In the genomic region with DNA sequence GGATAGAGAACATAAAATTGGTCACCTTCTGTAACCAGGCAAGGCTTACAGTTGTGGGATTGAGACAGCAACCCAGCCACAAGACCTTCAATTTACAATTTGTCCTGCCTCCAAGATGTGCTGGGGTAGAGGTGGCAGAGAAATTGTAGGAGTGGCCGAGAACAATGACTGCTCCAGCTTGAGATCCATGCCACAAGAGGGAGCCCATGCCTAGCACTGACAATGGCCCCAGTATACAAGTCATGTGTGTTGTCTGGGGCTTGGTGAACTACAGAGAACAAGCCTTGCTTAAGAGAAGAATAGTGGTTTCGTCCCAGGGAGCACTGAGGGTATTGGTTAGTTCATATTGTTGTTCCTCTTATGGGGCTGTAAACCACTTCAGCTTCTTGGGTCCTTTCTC, we compare ENCODE assay signal across 19 mouse cellular contexts.
A peak's percentile ranks its signal among the peaks of the same experiment; 100 is the strongest.
DNase-seq lines count a peak whose midpoint lies in the region; ATAC-seq and TF ChIP-seq lines count a peak whose summit lies in the region.
"Had no signal": no experiment of that assay in that cellular context is flagged by ENCODE, and none has a peak within 500 bp of the region (broad histone marks: within the 10 kb centered on the region; RNA-seq: fewer than 3 reads in every experiment).

No protein-coding gene starts in this region.

- no peak overlapping the region for H3K4me2 ChIP-seq in liver, embryonic 14.5 days (ENCODE audit: low read depth)
- H3K4me2 ChIP-seq in liver, postnatal 0 days (ENCODE audit: low read depth, low read length): no peak overlapping the region
- H3K4me2 ChIP-seq in hindbrain, embryonic 14.5 days (replicated peaks): no peak overlapping the region
- H3K4me2 ChIP-seq: embryonic facial prominence, embryonic 15.5 days; forebrain, embryonic 12.5 days; hindbrain, embryonic 15.5 days; lung, embryonic 15.5 days had no signal

- H3K27me3 ChIP-seq in liver, embryonic 14.5 days (ENCODE audit: control insufficient read depth, insufficient read depth, low read length): no peaks in the 10 kb centered on the region
- H3K27me3 ChIP-seq in liver, postnatal 0 days (ENCODE audit: insufficient read depth, low read length): no peaks in the 10 kb centered on the region
- no peaks in the 10 kb centered on the region for H3K27me3 ChIP-seq in E14TG2a.4 (ENCODE audit: insufficient read depth, low read length)
- no peaks in the 10 kb centered on the region for H3K27me3 ChIP-seq in hindbrain, embryonic 14.5 days (ENCODE audit: control insufficient read depth, insufficient read depth, low read length)
- H3K27me3 ChIP-seq: embryonic facial prominence, embryonic 15.5 days; forebrain, embryonic 12.5 days; hindbrain, embryonic 15.5 days; lung, embryonic 15.5 days had no signal

- no peak overlapping the region for H3K9ac ChIP-seq in liver, embryonic 14.5 days (replicated peaks)
- H3K9ac ChIP-seq in liver, postnatal 0 days (replicated peaks): no peak overlapping the region
- no peak overlapping the region for H3K9ac ChIP-seq in hindbrain, embryonic 14.5 days
- H3K9ac ChIP-seq: embryonic facial prominence, embryonic 15.5 days; forebrain, embryonic 12.5 days; hindbrain, embryonic 15.5 days; lung, embryonic 15.5 days had no signal

- H3K36me3 ChIP-seq in liver, embryonic 14.5 days (replicated peaks; ENCODE audit: control insufficient read depth, insufficient read depth, low read depth): no peaks in the 10 kb centered on the region
- H3K36me3 ChIP-seq in liver, postnatal 0 days (replicated peaks; ENCODE audit: insufficient read depth, low read length): no peaks in the 10 kb centered on the region
- H3K36me3 ChIP-seq in E14TG2a.4 (ENCODE audit: insufficient read depth, low read length): no peaks in the 10 kb centered on the region
- H3K36me3 ChIP-seq in hindbrain, embryonic 14.5 days (replicated peaks; ENCODE audit: control insufficient read depth, insufficient read depth): no peaks in the 10 kb centered on the region
- H3K36me3 ChIP-seq: embryonic facial prominence, embryonic 15.5 days; forebrain, embryonic 12.5 days; hindbrain, embryonic 15.5 days; lung, embryonic 15.5 days had no signal

- H3K4me1 ChIP-seq in liver, embryonic 14.5 days (replicated peaks; ENCODE audit: control insufficient read depth in 2 of 2, insufficient read depth in 2 of 2, low read length in 1 of 2): no peaks in the 10 kb centered on the region
- H3K4me1 ChIP-seq in liver, postnatal 0 days (ENCODE audit: insufficient read depth): no peaks in the 10 kb centered on the region
- H3K4me1 ChIP-seq in E14TG2a.4 (replicated peaks; ENCODE audit: low read depth, low read length): no peaks in the 10 kb centered on the region
- H3K4me1 ChIP-seq in hindbrain, embryonic 14.5 days (replicated peaks; ENCODE audit: control insufficient read depth, insufficient read depth, low read length): no peaks in the 10 kb centered on the region
- H3K4me1 ChIP-seq: embryonic facial prominence, embryonic 15.5 days; forebrain, embryonic 12.5 days; hindbrain, embryonic 15.5 days; lung, embryonic 15.5 days had no signal

- no peak for ATAC-seq in liver, embryonic 14.5 days (ENCODE audit: insufficient read depth)
- ATAC-seq in liver, postnatal 0 days: no peak
- no peak for ATAC-seq in hindbrain, embryonic 14.5 days (ENCODE audit: low FRiP score)

- no peak for TF ChIP-seq EP300 in liver, embryonic 14.5 days (IDR thresholded peaks at IDR 0.05; ENCODE audit: low read depth)
- no peak for TF ChIP-seq EP300 in liver, postnatal 0 days (IDR thresholded peaks at IDR 0.05; ENCODE audit: low read depth)

- 0 out of 2 replicates have a peak, but pooled peaks have one; percentile 3 for TF ChIP-seq CTCF in liver, embryonic 14.5 days (IDR thresholded peaks at IDR 0.05; ENCODE audit: low read depth)
- no peak for TF ChIP-seq CTCF in liver, postnatal 0 days (IDR thresholded peaks at IDR 0.05; ENCODE audit: low read depth)
- peak; percentile 9; the same call in 1 of the 2 replicates for TF ChIP-seq CTCF in E14TG2a.4 (conservative IDR thresholded peaks at IDR 0.05; ENCODE audit: low read length)

- H3K27ac ChIP-seq in liver, embryonic 14.5 days: no peak overlapping the region
- H3K27ac ChIP-seq in liver, postnatal 0 days (ENCODE audit: low read depth): no peak overlapping the region
- H3K27ac ChIP-seq in hindbrain, embryonic 14.5 days: no peak overlapping the region
- H3K27ac ChIP-seq: embryonic facial prominence, embryonic 15.5 days; forebrain, embryonic 12.5 days; hindbrain, embryonic 15.5 days; lung, embryonic 15.5 days had no signal

- peak; percentile 22 for DNase-seq in embryo, embryonic 10 days (ENCODE audit: low spot score)
- no peak for DNase-seq in embryo, embryonic 11 days
- no peak for DNase-seq in liver, embryonic 14.5 days (ENCODE audit: low read depth in 3 of 3, low spot score in 3 of 3)
- DNase-seq in liver, postnatal 0 days: no peak
- DNase-seq in brain, adult 2 months (ENCODE audit: low read depth, low spot score): peak; percentile 24
- no peak for DNase-seq in hindbrain, embryonic 14.5 days (ENCODE audit: low spot score)
- DNase-seq: cerebellum, adult 11-12 months; gastrocnemius, postnatal 36 days; heart, postnatal 14 days; kidney, adult 11 months; kidney, postnatal 10 days; liver; spleen, adult 18-20 months; thymus, adult 2 months had no signal

- H3K9me3 ChIP-seq in liver, embryonic 14.5 days (ENCODE audit: control insufficient read depth, low read length): no peaks in the 10 kb centered on the region
- no peaks in the 10 kb centered on the region for H3K9me3 ChIP-seq in liver, postnatal 0 days (ENCODE audit: low read length)
- no peaks in the 10 kb centered on the region for H3K9me3 ChIP-seq in E14TG2a.4 (ENCODE audit: low read length)
- no peaks in the 10 kb centered on the region for H3K9me3 ChIP-seq in hindbrain, embryonic 14.5 days (ENCODE audit: control insufficient read depth, low read length)
- H3K9me3 ChIP-seq: embryonic facial prominence, embryonic 15.5 days; forebrain, embryonic 12.5 days; hindbrain, embryonic 15.5 days; lung, embryonic 15.5 days had no signal

- H3K4me3 ChIP-seq in liver, embryonic 14.5 days (ENCODE audit: insufficient read depth in 1 of 2, low read depth in 2 of 2, low read length in 2 of 2): no peak overlapping the region
- H3K4me3 ChIP-seq in liver, postnatal 0 days (ENCODE audit: low read depth, low read length): no peak overlapping the region
- H3K4me3 ChIP-seq in E14TG2a.4 (replicated peaks; ENCODE audit: low read length): no peak overlapping the region
- H3K4me3 ChIP-seq in hindbrain, embryonic 14.5 days (replicated peaks; ENCODE audit: low read length): no peak overlapping the region
- H3K4me3 ChIP-seq: embryonic facial prominence, embryonic 15.5 days; forebrain, embryonic 12.5 days; hindbrain, embryonic 15.5 days; lung, embryonic 15.5 days had no signal

- 35% methylated on average over 2 of the region's 2 CpGs for WGBS in liver, embryonic 14.5 days (ENCODE audit: insufficient replicate concordance)
- 50% methylated on average over 2 of the region's 2 CpGs for WGBS in liver, postnatal 0 days (ENCODE audit: insufficient replicate concordance)
- WGBS in hindbrain, embryonic 14.5 days: 77% methylated on average over 2 of the region's 2 CpGs

Comparison
In these comparisons a context has a peak if more than half of its experiments do, and no peak if none do; other contexts are left out.
1. DNase-seq: peak in embryo, embryonic 10 days (single experiment) and brain, adult 2 months (single experiment); none in embryo, embryonic 11 days (single experiment), liver, embryonic 14.5 days (0 of 3), liver, postnatal 0 days (single experiment) and hindbrain, embryonic 14.5 days (single experiment).